Mouse (Mus musculus): Measurements from ENCODE around the gene Rab1b.

DNA sequence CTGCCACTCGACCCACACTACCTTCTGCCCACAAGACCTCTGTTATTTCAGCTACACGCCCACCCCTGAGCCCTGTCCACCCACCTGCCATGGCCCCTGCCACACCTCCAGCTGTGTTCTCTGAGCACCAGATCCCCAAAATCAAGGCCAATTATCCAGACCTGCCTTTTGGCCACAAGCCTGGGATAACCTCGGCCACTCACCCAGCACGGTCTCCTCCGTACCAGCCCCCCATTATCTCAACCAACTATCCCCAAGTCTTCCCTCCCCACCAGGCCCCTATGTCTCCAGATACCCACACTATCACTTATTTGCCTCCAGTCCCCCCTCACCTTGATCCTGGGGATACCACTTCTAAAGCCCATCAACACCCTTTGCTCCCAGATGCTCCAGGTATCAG, 37.4 kb downstream of the Rab1b start:
- TF ChIP-seq CTCF (IDR thresholded peaks at IDR 0.05; ENCODE audit: control insufficient read depth, insufficient read depth, insufficient read length) (no peak), MAX (IDR thresholded peaks at IDR 0.05) (no peak), FOSL1 (IDR thresholded peaks at IDR 0.05; ENCODE audit: insufficient read depth, low read length, poor library complexity, severe bottlenecking) (no peak), USF1 (IDR thresholded peaks at IDR 0.05; ENCODE audit: low read depth) (no peak)
